Mouse (Mus musculus) myocyte (in vitro differentiated cells): ENCODE measurements around the gene Clec10a.

Experiments used
- CEBPB ChIP-seq: IDR thresholded peaks from 2 replicates; pipeline ENCODE4 v1.6.1; 2011; ENCODE audit warnings: mild to moderate bottlenecking, moderate library complexity; ENCODE audit not compliant: poor library complexity, insufficient read depth, severe bottlenecking
- MAX ChIP-seq: IDR thresholded peaks from one replicate; pipeline ENCODE4 v1.6.1; 2011; ENCODE audit warnings: low read depth, mild to moderate bottlenecking, control low read depth
- MYOG ChIP-seq, 3 experiments: IDR thresholded peaks; one replicate each; pipeline ENCODE4 v1.6.1; 2011; ENCODE audit warnings: control low read depth in 2 of 3, low read depth in 2 of 3, mild to moderate bottlenecking in 2 of 3; ENCODE audit not compliant: insufficient read length in 2 of 3, control insufficient read depth in 1 of 3, insufficient read depth in 1 of 3
- POLR2A ChIP-seq: IDR thresholded peaks from one replicate; pipeline ENCODE4 v1.6.1; 2011; ENCODE audit warnings: low read depth, mild to moderate bottlenecking, control low read depth, moderate library complexity; ENCODE audit not compliant: insufficient read length
- SRF ChIP-seq: IDR thresholded peaks from one replicate; pipeline ENCODE4 v1.6.1; 2011; ENCODE audit warnings: low read depth; ENCODE audit not compliant: control insufficient read depth, insufficient read length
- USF1 ChIP-seq: IDR thresholded peaks from one replicate; pipeline ENCODE4 v1.6.1; 2011; ENCODE audit warnings: low read depth, mild to moderate bottlenecking, control low read depth, moderate library complexity

- TF ChIP-seq POLR2A: no peak
- TF ChIP-seq USF1: no peak
- no peak for TF ChIP-seq MYOG (IDR thresholded peaks at IDR 0.05; ENCODE audit: control insufficient read depth in 1 of 3, insufficient read depth in 1 of 3, insufficient read length in 2 of 3, low read depth in 2 of 3)
- no peak for TF ChIP-seq CEBPB
- TF ChIP-seq SRF: no peak
- TF ChIP-seq MAX: no peak
Measured at GRCm38 (mm10) chr11:70162336-70162735, 6.3 kb downstream of the Clec10a start.
